Mouse (Mus musculus): ENCODE data around the gene Tspo2.

DNA sequence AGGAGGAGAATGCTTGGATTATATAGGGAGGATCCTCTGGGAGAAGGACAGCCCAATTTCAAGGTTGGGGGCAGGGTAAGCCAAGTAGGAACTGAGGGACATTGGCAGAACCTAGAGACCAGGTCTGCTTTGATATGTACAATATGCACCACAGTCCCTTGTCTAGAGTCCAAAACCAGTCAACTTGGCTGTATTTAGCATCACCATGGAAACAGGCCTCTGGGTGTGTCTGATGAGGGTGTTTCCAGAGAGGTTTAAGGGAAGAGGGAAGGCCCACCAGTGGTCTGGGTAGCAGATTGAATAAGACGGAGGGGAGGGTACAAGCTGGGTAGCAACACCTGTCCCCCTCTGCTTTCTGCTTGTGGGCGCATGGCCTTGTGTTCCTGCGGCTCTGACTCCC is 38.1 kb upstream of the Tspo2 start:
- TF ChIP-seq GATA1 (IDR thresholded peaks at IDR 0.05; ENCODE audit: borderline replicate concordance, low read length) (no peak), FLI1 (IDR thresholded peaks at IDR 0.05; ENCODE audit: low read length) (no peak)

Measured in megakaryocyte, embryonic 14.5 days (primary cell).